Mouse (Mus musculus) adrenal gland, postnatal 36 days (tissue): ENCODE results near the gene Fbxl21. TPM values are rescaled to one million over a fixed set of nuclear protein-coding genes. Genes with fewer than 3 reads are reported as not detected.

Experiments used
- DNase-seq, 2 experiments: peaks; one replicate each; pipeline ENCODE4 v3.0.0; 2021; ENCODE audit warnings: mixed read lengths in 1 of 2
- total RNA-seq, 2 experiments: library from RNA; stranded (reverse); gene quantifications; 2 replicates each; pipeline ENCODE4 v1.2.3; 2021

The Fbxl21 gene
- total RNA-seq, 2 experiments from 2014 or later, result 2.0 to 5.5 TPM

- DNase-seq, result no peak
Measured at GRCm38 (mm10) chr13:56534931-56535330, 12.7 kb downstream of the Fbxl21 start.

GRCm38 (mm10) chr13:56535570-56535969, 13.3 kb downstream of the Fbxl21 start:
- no peak for DNase-seq

GRCm38 (mm10) chr13:56537026-56537425, 14.8 kb downstream of the Fbxl21 start:
- DNase-seq, result no peak

- DNase-seq, result peak; percentile 48 to 66
Measured at GRCm38 (mm10) chr13:56539846-56540245, 17.6 kb downstream of the Fbxl21 start.

GRCm38 (mm10) chr13:56543805-56544204, 21.5 kb downstream of the Fbxl21 start:
- peak in 1 of 2 experiments; percentile 23 for DNase-seq

- DNase-seq, result no peak
Measured at GRCm38 (mm10) chr13:56544956-56545355, 22.7 kb downstream of the Fbxl21 start.

GRCm38 (mm10) chr13:56548401-56548800, 26.1 kb downstream of the Fbxl21 start, which contains the start of gene Lect2:
Gene Lect2 (minus strand): TSS chr13:56548502.
- DNase-seq, result no peak

GRCm38 (mm10) chr13:56549364-56549763, 27.1 kb downstream of the Fbxl21 start:
- DNase-seq, result peak; percentile 82 to 84

- peak; percentile 79 to 80 for DNase-seq
Measured at GRCm38 (mm10) chr13:56550574-56550973, 28.3 kb downstream of the Fbxl21 start.

GRCm38 (mm10) chr13:56551661-56552060, 29.4 kb downstream of the Fbxl21 start:
- DNase-seq, result no peak

GRCm38 (mm10) chr13:56553923-56554322, 31.7 kb downstream of the Fbxl21 start:
- no peak for DNase-seq

GRCm38 (mm10) chr13:56554409-56554808, 32.1 kb downstream of the Fbxl21 start:
- DNase-seq, result peak; percentile 26 to 37

GRCm38 (mm10) chr13:56555957-56556356, 33.7 kb downstream of the Fbxl21 start:
- peak; percentile 56 to 69 for DNase-seq

- DNase-seq, result no peak
Measured at GRCm38 (mm10) chr13:56556701-56557100, 34.4 kb downstream of the Fbxl21 start.

- DNase-seq, result no peak
Measured at GRCm38 (mm10) chr13:56558811-56559210, 36.5 kb downstream of the Fbxl21 start.

- DNase-seq, result no peak
Measured at GRCm38 (mm10) chr13:56559841-56560370, 37.6 kb downstream of the Fbxl21 start.

GRCm38 (mm10) chr13:56561129-56561528, 38.9 kb downstream of the Fbxl21 start:
- DNase-seq, result no peak

- peak; percentile 61 to 69 for DNase-seq
Measured at GRCm38 (mm10) chr13:56563075-56563474, 40.8 kb downstream of the Fbxl21 start.

GRCm38 (mm10) chr13:56566336-56566735, 44.1 kb downstream of the Fbxl21 start:
- no peak for DNase-seq

GRCm38 (mm10) chr13:56571645-56572044, 49.4 kb downstream of the Fbxl21 start:
- no peak for DNase-seq

GRCm38 (mm10) chr13:56575074-56575473, 52.8 kb downstream of the Fbxl21 start:
- DNase-seq, result no peak

GRCm38 (mm10) chr13:56575701-56576321, 53.5 kb downstream of the Fbxl21 start:
- peak; percentile 80 to 85 for DNase-seq

- DNase-seq, result peak; percentile 44 to 45
Measured at GRCm38 (mm10) chr13:56578097-56578496, 55.8 kb downstream of the Fbxl21 start.

GRCm38 (mm10) chr13:56580450-56580849, 58.2 kb downstream of the Fbxl21 start:
- no peak for DNase-seq
